Mouse (Mus musculus): ENCODE results near the gene App.

App gene

GRCm38 (mm10) chr16:84973446-84974175 is 200.0 kb downstream of the App start:
- no peak for DNase-seq (ENCODE audit: low spot score in 2 of 2)

GRCm38 (mm10) chr16:84971535-84972330 is 201.8 kb downstream of the App start:
- no peak for DNase-seq (ENCODE audit: low spot score in 2 of 2)

GRCm38 (mm10) chr16:84969026-84969425 is 204.5 kb downstream of the App start:
- DNase-seq (ENCODE audit: low spot score in 2 of 2): no peak

- DNase-seq (ENCODE audit: low spot score in 2 of 2): no peak
Observed at GRCm38 (mm10) chr16:84966983-84967382, 206.6 kb downstream of the App start.

GRCm38 (mm10) chr16:84966096-84966495 is 207.5 kb downstream of the App start:
- no peak for DNase-seq (ENCODE audit: low spot score in 2 of 2)

GRCm38 (mm10) chr16:84963960-84964359 is 209.6 kb downstream of the App start:
- DNase-seq (ENCODE audit: low spot score in 2 of 2): no peak

GRCm38 (mm10) chr16:84963527-84963926 is 210.0 kb downstream of the App start:
- DNase-seq (ENCODE audit: low spot score in 2 of 2): no peak

GRCm38 (mm10) chr16:84957253-84957652 is 216.3 kb downstream of the App start:
- no peak for DNase-seq (ENCODE audit: low spot score in 2 of 2)

GRCm38 (mm10) chr16:84956690-84957089 is 216.9 kb downstream of the App start:
- no peak for DNase-seq (ENCODE audit: low spot score in 2 of 2)

- no peak for DNase-seq (ENCODE audit: low spot score in 2 of 2)
Observed at GRCm38 (mm10) chr16:84955840-84956239, 217.7 kb downstream of the App start.

- DNase-seq (ENCODE audit: low spot score in 2 of 2): peak; percentile 86 to 93
Observed at GRCm38 (mm10) chr16:84955204-84955839, 218.2 kb downstream of the App start.

GRCm38 (mm10) chr16:84931024-84931423 is 242.5 kb downstream of the App start:
- no peak for DNase-seq (ENCODE audit: low spot score in 2 of 2)

- DNase-seq (ENCODE audit: low spot score in 2 of 2): no peak
Observed at GRCm38 (mm10) chr16:84927827-84928226, 245.7 kb downstream of the App start.

GRCm38 (mm10) chr16:84919649-84920308 is 253.8 kb downstream of the App start:
- DNase-seq (ENCODE audit: low spot score in 2 of 2): no peak

- DNase-seq (ENCODE audit: low spot score in 2 of 2): no peak
Observed at GRCm38 (mm10) chr16:84919087-84919486, 254.5 kb downstream of the App start.

GRCm38 (mm10) chr16:84916772-84917171 is 256.8 kb downstream of the App start:
- no peak for DNase-seq (ENCODE audit: low spot score in 2 of 2)

GRCm38 (mm10) chr16:84911477-84912165 is 261.9 kb downstream of the App start:
- DNase-seq (ENCODE audit: low spot score in 2 of 2): no peak

- DNase-seq (ENCODE audit: low spot score in 2 of 2): no peak
Observed at GRCm38 (mm10) chr16:84902995-84903394, 270.6 kb downstream of the App start.
